Mouse (Mus musculus): ENCODE results near the gene Hivep3. TPM values are rescaled to one million over a fixed set of nuclear protein-coding genes. Genes with fewer than 3 reads are reported as not detected.

The Hivep3 gene
- total and polyA plus RNA-seq, 3 experiments: not detected

- H3K79me2 ChIP-seq (ENCODE audit: control insufficient read depth, insufficient read depth, low read length, poor library complexity): no peaks in the 10 kb centered on the region
- H3K27ac ChIP-seq (ENCODE audit: control insufficient read depth, low read depth, low read length): no peak overlapping the region
- no peaks in the 10 kb centered on the region for H3K4me1 ChIP-seq (ENCODE audit: control insufficient read depth in 1 of 2, insufficient read depth in 2 of 2, low read length in 2 of 2)
- DNase-seq (ENCODE audit: low read depth, low spot score): no peak
- no peaks in the 10 kb centered on the region for H3K36me3 ChIP-seq (ENCODE audit: control insufficient read depth in 1 of 2, insufficient read depth in 2 of 2, low read length in 2 of 2)
- no peak overlapping the region for H3K9ac ChIP-seq (ENCODE audit: control insufficient read depth, low read depth, low read length, poor library complexity, severe bottlenecking)
- H3K4me3 ChIP-seq (ENCODE audit: control insufficient read depth in 1 of 2, insufficient read depth in 1 of 2, low read depth in 2 of 2, low read length in 2 of 2): no peak overlapping the region
- H3K27me3 ChIP-seq (ENCODE audit: control insufficient read depth in 1 of 2, insufficient read depth in 2 of 2, low read length in 2 of 2): no peaks in the 10 kb centered on the region
- TF ChIP-seq CHD2 (IDR thresholded peaks at IDR 0.05; ENCODE audit: low read length) (no peak), BHLHE40 (IDR thresholded peaks at IDR 0.05; ENCODE audit: borderline replicate concordance, low read depth, low read length) (no peak), KAT2A (conservative IDR thresholded peaks at IDR 0.05; ENCODE audit: low read depth, low read length) (no peak), RCOR1 (IDR thresholded peaks at IDR 0.05; ENCODE audit: low read depth, low read length) (no peak), TAL1 (IDR thresholded peaks at IDR 0.05; ENCODE audit: low read length) (no peak), POLR2AphosphoS5 (IDR thresholded peaks at IDR 0.05; ENCODE audit: borderline replicate concordance, low read depth, low read length) (no peak), E2F4 (IDR thresholded peaks at IDR 0.05; ENCODE audit: borderline replicate concordance, low read depth, low read length) (no peak), GABPA (IDR thresholded peaks at IDR 0.05; ENCODE audit: low read depth, low read length) (no peak)
- H3K9me3 ChIP-seq (replicated peaks; ENCODE audit: insufficient read depth, low read length): no peaks in the 10 kb centered on the region
Observed at GRCm38 (mm10) chr4:119972375-119972774, 238.8 kb downstream of the Hivep3 start.

DNA sequence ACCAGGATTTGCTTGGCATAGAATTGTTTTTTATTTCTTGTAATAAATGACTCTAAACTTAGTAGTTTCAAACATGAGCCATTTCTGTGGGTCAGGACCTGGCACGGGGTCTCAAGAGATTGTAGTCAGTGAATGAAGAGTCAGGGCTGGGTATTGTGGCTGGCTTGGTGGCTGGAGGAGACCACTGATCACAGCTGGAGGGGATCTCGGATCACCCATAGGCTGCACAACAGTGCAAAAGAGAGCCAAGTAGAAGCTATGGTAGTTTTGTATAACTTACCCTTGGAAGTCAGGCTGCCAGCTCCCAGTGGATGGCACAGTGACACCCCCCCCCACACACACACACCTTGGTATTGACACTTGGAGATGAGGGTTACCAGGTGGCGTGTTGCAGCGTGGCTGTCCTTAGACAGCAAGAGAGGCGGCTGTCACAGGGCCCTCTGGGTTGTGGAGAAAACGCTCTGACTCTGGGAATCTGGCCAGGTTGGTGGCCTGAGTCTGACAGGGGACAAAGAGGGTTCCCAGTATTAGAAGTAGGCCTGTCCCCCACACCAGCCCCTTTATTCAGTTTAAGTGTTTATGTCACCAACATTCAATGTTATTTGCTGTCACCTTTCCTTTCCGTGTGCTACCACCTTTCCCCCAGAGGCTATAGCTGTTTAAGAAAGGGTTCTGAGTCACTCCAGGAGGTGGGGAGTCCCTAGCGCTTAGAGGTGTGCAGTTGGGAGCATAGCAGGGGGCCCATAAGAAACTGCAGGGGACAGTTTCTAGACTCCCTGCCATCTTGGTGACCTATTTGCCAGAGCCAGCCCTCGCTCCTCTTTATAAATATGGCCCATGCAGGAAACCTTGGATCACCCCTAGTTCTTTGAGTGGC is 240.4 kb downstream of the Hivep3 start:
- no peaks in the 10 kb centered on the region for H3K36me3 ChIP-seq (ENCODE audit: control insufficient read depth in 1 of 2, insufficient read depth in 2 of 2, low read length in 2 of 2)
- H3K79me2 ChIP-seq (ENCODE audit: control insufficient read depth, insufficient read depth, low read length, poor library complexity): no peaks in the 10 kb centered on the region
- no peaks in the 10 kb centered on the region for H3K27me3 ChIP-seq (ENCODE audit: control insufficient read depth in 1 of 2, insufficient read depth in 2 of 2, low read length in 2 of 2)
- no peaks in the 10 kb centered on the region for H3K9me3 ChIP-seq (replicated peaks; ENCODE audit: insufficient read depth, low read length)
- no peak overlapping the region for H3K9ac ChIP-seq (ENCODE audit: control insufficient read depth, low read depth, low read length, poor library complexity, severe bottlenecking)
- H3K4me1 ChIP-seq (ENCODE audit: control insufficient read depth in 1 of 2, insufficient read depth in 2 of 2, low read length in 2 of 2): no peaks in the 10 kb centered on the region
- no peak overlapping the region for H3K27ac ChIP-seq (ENCODE audit: control insufficient read depth, low read depth, low read length)
- TF ChIP-seq ELF1 (IDR thresholded peaks at IDR 0.05; ENCODE audit: low read depth, low read length) (no peak), SIN3A (IDR thresholded peaks at IDR 0.05; ENCODE audit: low read length) (no peak), EP300 (IDR thresholded peaks at IDR 0.05; ENCODE audit: low read depth in 1 of 2, low read length in 2 of 2) (no peak), MAFK (IDR thresholded peaks at IDR 0.05; ENCODE audit: borderline replicate concordance, low read depth, low read length) (no peak), MAX (IDR thresholded peaks at IDR 0.05; ENCODE audit: low read length) (no peak), TAL1 (IDR thresholded peaks at IDR 0.05; ENCODE audit: low read length) (no peak), USF2 (IDR thresholded peaks at IDR 0.05; ENCODE audit: borderline replicate concordance in 1 of 2, insufficient read depth in 1 of 2, low read depth in 1 of 2, low read length in 2 of 2) (no peak), RAD21 (IDR thresholded peaks at IDR 0.05; ENCODE audit: low read depth, low read length) (no peak), TBP (IDR thresholded peaks at IDR 0.05; ENCODE audit: low read depth, low read length) (no peak)
- no peak for DNase-seq (ENCODE audit: low read depth, low spot score)
- no peak overlapping the region for H3K4me3 ChIP-seq (ENCODE audit: control insufficient read depth in 1 of 2, insufficient read depth in 1 of 2, low read depth in 2 of 2, low read length in 2 of 2)

Data from MEL (cell line).